Mouse (Mus musculus): ENCODE data around the gene Pxt1. TPM values are rescaled to one million over a fixed set of nuclear protein-coding genes. Genes with fewer than 3 reads are reported as not detected.

Gene Pxt1
- polyA plus RNA-seq, 1 experiment from 2014 or later = 0.28 TPM

- no peak overlapping the region for H3K4me2 ChIP-seq (replicated peaks; ENCODE audit: low read depth, low read length)
- no peak overlapping the region for H3K9ac ChIP-seq (ENCODE audit: low read depth, low read length)
- ATAC-seq (ENCODE audit: low FRiP score, low TSS enrichment) = no peak
- H3K4me1 ChIP-seq (ENCODE audit: control insufficient read depth, insufficient read depth, low read length) = no peaks in the 10 kb centered on the region
- no peak overlapping the region for H3K4me3 ChIP-seq (ENCODE audit: low read length)
- H3K9me3 ChIP-seq (ENCODE audit: control insufficient read depth, low read length) = no peaks in the 10 kb centered on the region
- 85% methylated on average over 10 of the region's 10 CpGs for WGBS
- no peak overlapping the region for H3K27ac ChIP-seq (ENCODE audit: low read depth, low read length)
- no peaks in the 10 kb centered on the region for H3K27me3 ChIP-seq (ENCODE audit: control insufficient read depth, insufficient read depth, low read length)
- no peaks in the 10 kb centered on the region for H3K36me3 ChIP-seq (ENCODE audit: control insufficient read depth, insufficient read depth, low read length)
Observed at GRCm38 (mm10) chr17:28936622-28937345, 6.9 kb downstream of the Pxt1 start.

- peaks cover 4% of the 10 kb centered on the region; the same call in 1 of the 2 replicates for H3K4me1 ChIP-seq (ENCODE audit: control insufficient read depth, insufficient read depth, low read length)
- H3K27me3 ChIP-seq (ENCODE audit: control insufficient read depth, insufficient read depth, low read length) = no peaks in the 10 kb centered on the region
- no peak overlapping the region for H3K4me2 ChIP-seq (replicated peaks; ENCODE audit: low read depth, low read length)
- no peak overlapping the region for H3K4me3 ChIP-seq (ENCODE audit: low read length)
- ATAC-seq (ENCODE audit: low FRiP score, low TSS enrichment) = no peak
- no peaks in the 10 kb centered on the region for H3K36me3 ChIP-seq (ENCODE audit: control insufficient read depth, insufficient read depth, low read length)
- H3K9me3 ChIP-seq (ENCODE audit: control insufficient read depth, low read length) = no peaks in the 10 kb centered on the region
- 89% methylated on average over 7 of the region's 7 CpGs for WGBS
- H3K27ac ChIP-seq (ENCODE audit: low read depth, low read length) = no peak overlapping the region
- no peak overlapping the region for H3K9ac ChIP-seq (ENCODE audit: low read depth, low read length)
Observed at GRCm38 (mm10) chr17:28936133-28936532, 7.5 kb downstream of the Pxt1 start.

GRCm38 (mm10) chr17:28934120-28934916, 9.3 kb downstream of the Pxt1 start:
- Histone ChIP-seq H3K4me3 (ENCODE audit: low read length) (no peak overlapping the region), H3K9me3 (ENCODE audit: control insufficient read depth, low read length) (no peaks in the 10 kb centered on the region), H3K4me2 (replicated peaks; ENCODE audit: low read depth, low read length) (no peak overlapping the region), H3K27me3 (ENCODE audit: control insufficient read depth, insufficient read depth, low read length) (no peaks in the 10 kb centered on the region), H3K4me1 (ENCODE audit: control insufficient read depth, insufficient read depth, low read length) (peaks cover 18% of the 10 kb centered on the region), H3K27ac (ENCODE audit: low read depth, low read length) (no peak overlapping the region), H3K36me3 (ENCODE audit: control insufficient read depth, insufficient read depth, low read length) (no peaks in the 10 kb centered on the region), H3K9ac (ENCODE audit: low read depth, low read length) (no peak overlapping the region)
- 68% methylated on average over 19 of the region's 19 CpGs for WGBS
- ATAC-seq (ENCODE audit: low FRiP score, low TSS enrichment) = no peak

- Histone ChIP-seq H3K36me3 (ENCODE audit: control insufficient read depth, insufficient read depth, low read length) (no peaks in the 10 kb centered on the region), H3K4me1 (ENCODE audit: control insufficient read depth, insufficient read depth, low read length) (peaks cover 18% of the 10 kb centered on the region), H3K27me3 (ENCODE audit: control insufficient read depth, insufficient read depth, low read length) (no peaks in the 10 kb centered on the region), H3K27ac (ENCODE audit: low read depth, low read length) (no peak overlapping the region), H3K9ac (ENCODE audit: low read depth, low read length) (no peak overlapping the region), H3K4me2 (replicated peaks; ENCODE audit: low read depth, low read length) (no peak overlapping the region), H3K4me3 (ENCODE audit: low read length) (no peak overlapping the region), H3K9me3 (ENCODE audit: control insufficient read depth, low read length) (no peaks in the 10 kb centered on the region)
- WGBS = 88% methylated on average over 4 of the region's 4 CpGs
- no peak for ATAC-seq (ENCODE audit: low FRiP score, low TSS enrichment)
Observed at GRCm38 (mm10) chr17:28932274-28932673, 11.4 kb downstream of the Pxt1 start.

GRCm38 (mm10) chr17:28931436-28932211, 12.0 kb downstream of the Pxt1 start:
- H3K4me3 ChIP-seq (ENCODE audit: low read length) = no peak overlapping the region
- ATAC-seq (ENCODE audit: low FRiP score, low TSS enrichment) = no peak
- H3K36me3 ChIP-seq (ENCODE audit: control insufficient read depth, insufficient read depth, low read length) = no peaks in the 10 kb centered on the region
- H3K4me2 ChIP-seq (replicated peaks; ENCODE audit: low read depth, low read length) = no peak overlapping the region
- H3K9me3 ChIP-seq (ENCODE audit: control insufficient read depth, low read length) = no peaks in the 10 kb centered on the region
- peak overlapping the region; percentile 97 for H3K27ac ChIP-seq (ENCODE audit: low read depth, low read length)
- H3K4me1 ChIP-seq (ENCODE audit: control insufficient read depth, insufficient read depth, low read length) = peaks cover 18% of the 10 kb centered on the region
- no peak overlapping the region for H3K9ac ChIP-seq (ENCODE audit: low read depth, low read length)
- WGBS = 76% methylated on average over 18 of the region's 18 CpGs
- no peaks in the 10 kb centered on the region for H3K27me3 ChIP-seq (ENCODE audit: control insufficient read depth, insufficient read depth, low read length)

GRCm38 (mm10) chr17:28930392-28931074, 13.1 kb downstream of the Pxt1 start:
- H3K9ac ChIP-seq (ENCODE audit: low read depth, low read length) = peak overlapping the region; percentile 40; the same call in 1 of the 2 replicates
- peak; percentile 96 for ATAC-seq (ENCODE audit: low FRiP score, low TSS enrichment)
- peak overlapping the region; percentile 4; the same call in 1 of the 2 replicates for H3K4me3 ChIP-seq (ENCODE audit: low read length)
- no peaks in the 10 kb centered on the region for H3K27me3 ChIP-seq (ENCODE audit: control insufficient read depth, insufficient read depth, low read length)
- H3K9me3 ChIP-seq (ENCODE audit: control insufficient read depth, low read length) = no peaks in the 10 kb centered on the region
- peak overlapping the region; percentile 31 for H3K4me2 ChIP-seq (replicated peaks; ENCODE audit: low read depth, low read length)
- whole genome bisulfite sequencing = 2% methylated on average over 14 of the region's 14 CpGs
- H3K27ac ChIP-seq (ENCODE audit: low read depth, low read length) = peak overlapping the region; percentile 97
- H3K4me1 ChIP-seq (ENCODE audit: control insufficient read depth, insufficient read depth, low read length) = peaks cover 18% of the 10 kb centered on the region
- no peaks in the 10 kb centered on the region for H3K36me3 ChIP-seq (ENCODE audit: control insufficient read depth, insufficient read depth, low read length)

- ATAC-seq (ENCODE audit: low FRiP score, low TSS enrichment) = no peak
- Histone ChIP-seq H3K4me2 (replicated peaks; ENCODE audit: low read depth, low read length) (no peak overlapping the region), H3K4me3 (ENCODE audit: low read length) (no peak overlapping the region), H3K4me1 (ENCODE audit: control insufficient read depth, insufficient read depth, low read length) (peaks cover 18% of the 10 kb centered on the region), H3K9me3 (ENCODE audit: control insufficient read depth, low read length) (no peaks in the 10 kb centered on the region), H3K36me3 (ENCODE audit: control insufficient read depth, insufficient read depth, low read length) (no peaks in the 10 kb centered on the region), H3K9ac (ENCODE audit: low read depth, low read length) (no peak overlapping the region), H3K27me3 (ENCODE audit: control insufficient read depth, insufficient read depth, low read length) (no peaks in the 10 kb centered on the region), H3K27ac (ENCODE audit: low read depth, low read length) (no peak overlapping the region; the same call in 1 of the 2 replicates)
- 85% methylated on average over 4 of the region's 4 CpGs for WGBS
Observed at GRCm38 (mm10) chr17:28929369-28929768, 14.3 kb downstream of the Pxt1 start.

GRCm38 (mm10) chr17:28928004-28928403, 15.6 kb downstream of the Pxt1 start:
- Histone ChIP-seq H3K4me1 (ENCODE audit: control insufficient read depth, insufficient read depth, low read length) (peaks cover 24% of the 10 kb centered on the region), H3K36me3 (ENCODE audit: control insufficient read depth, insufficient read depth, low read length) (no peaks in the 10 kb centered on the region), H3K27me3 (ENCODE audit: control insufficient read depth, insufficient read depth, low read length) (no peaks in the 10 kb centered on the region), H3K27ac (ENCODE audit: low read depth, low read length) (no peak overlapping the region), H3K4me3 (ENCODE audit: low read length) (no peak overlapping the region), H3K9ac (ENCODE audit: low read depth, low read length) (no peak overlapping the region), H3K9me3 (ENCODE audit: control insufficient read depth, low read length) (no peaks in the 10 kb centered on the region), H3K4me2 (replicated peaks; ENCODE audit: low read depth, low read length) (no peak overlapping the region)
- WGBS = 72% methylated on average over 9 of the region's 9 CpGs
- no peak for ATAC-seq (ENCODE audit: low FRiP score, low TSS enrichment)
